Mouse (Mus musculus) testis, adult 2 months (tissue): ENCODE data around the gene Rabl3.

ENCODE experiments used
- CTCF ChIP-seq: fragments of 200-500 bp; IDR thresholded peaks from 2 replicates; pipeline ENCODE4 v1.5.1; 2012; ENCODE audit warnings: low read depth, mild to moderate bottlenecking, inconsistent platforms, low read length, moderate library complexity; ENCODE audit not compliant: control insufficient read depth, insufficient read depth, insufficient replicate concordance
- POLR2A ChIP-seq: fragments of 200-500 bp; IDR thresholded peaks from 2 replicates; pipeline ENCODE4 v1.6.1; 2012; ENCODE audit warnings: low read depth, mild to moderate bottlenecking, inconsistent platforms, low read length, moderate library complexity; ENCODE audit not compliant: control insufficient read depth

DNA sequence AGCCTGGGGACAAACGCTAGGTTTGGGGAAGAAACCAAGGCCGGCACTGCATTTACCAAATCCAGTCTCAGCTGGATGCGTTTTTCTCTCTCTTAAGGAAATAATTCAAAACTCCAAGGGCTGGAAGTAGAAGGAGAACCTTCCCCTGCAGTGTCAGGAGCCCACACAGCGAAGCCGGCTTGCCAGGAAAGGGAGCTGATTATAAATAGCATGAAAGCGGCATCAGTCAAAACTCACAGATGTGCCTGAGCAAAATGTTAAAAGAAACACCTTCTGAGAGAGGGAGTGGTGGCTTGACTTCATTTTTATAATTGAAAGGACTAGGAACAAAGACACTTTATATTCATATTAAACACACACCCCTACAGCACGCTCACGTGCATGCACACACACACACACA lies 70.6 kb downstream of the Rabl3 start:
- no peak for TF ChIP-seq POLR2A
- no peak for TF ChIP-seq CTCF
